21 mouse cellular contexts compared by ENCODE assay signal in genomic region chr1:59610929-59611328, GRCm38 (mm10). TPM values are rescaled to one million over a fixed set of nuclear protein-coding genes. Genes with fewer than 3 reads are reported as not detected.
DNase-seq lines count a peak whose midpoint lies in the region; ATAC-seq and TF ChIP-seq lines count a peak whose summit lies in the region.
"Had no signal": no experiment of that assay in that cellular context is flagged by ENCODE, and none has a peak within 500 bp of the region (broad histone marks: within the 10 kb centered on the region; RNA-seq: fewer than 3 reads in every experiment).

No protein-coding gene starts in this region.

- H3K4me3 ChIP-seq in kidney, postnatal 0 days (replicated peaks; ENCODE audit: low read depth, low read length): no peak overlapping the region
- no peak overlapping the region for H3K4me3 ChIP-seq in midbrain, postnatal 0 days (ENCODE audit: low read depth, low read length)
- H3K4me3 ChIP-seq in midbrain, embryonic 13.5 days (replicated peaks): no peak overlapping the region
- H3K4me3 ChIP-seq: heart, embryonic 10.5 days; hindbrain, embryonic 15.5 days; liver, embryonic 15.5 days had no signal

- H3K36me3 ChIP-seq in kidney, postnatal 0 days (ENCODE audit: insufficient read depth, low read length): no peaks in the 10 kb centered on the region
- H3K36me3 ChIP-seq in midbrain, postnatal 0 days (ENCODE audit: insufficient read depth, low read length): no peaks in the 10 kb centered on the region
- H3K36me3 ChIP-seq in midbrain, embryonic 13.5 days: no peaks in the 10 kb centered on the region
- H3K36me3 ChIP-seq: heart, embryonic 10.5 days; hindbrain, embryonic 15.5 days; liver, embryonic 15.5 days had no signal

- peak; percentile 28; the same call in 1 of the 2 replicates for TF ChIP-seq CTCF in kidney, postnatal 0 days (IDR thresholded peaks at IDR 0.05; ENCODE audit: low read depth)
- TF ChIP-seq CTCF in midbrain, postnatal 0 days (IDR thresholded peaks at IDR 0.05): peak; percentile 39

- H3K27me3 ChIP-seq in kidney, postnatal 0 days (ENCODE audit: insufficient read depth, low read length): no peaks in the 10 kb centered on the region
- no peaks in the 10 kb centered on the region for H3K27me3 ChIP-seq in midbrain, postnatal 0 days (ENCODE audit: insufficient read depth, low read length)
- H3K27me3 ChIP-seq in midbrain, embryonic 13.5 days: no peaks in the 10 kb centered on the region
- H3K27me3 ChIP-seq: CH12.LX; hindbrain, embryonic 15.5 days; liver, embryonic 15.5 days had no signal

- no peak overlapping the region for H3K4me2 ChIP-seq in kidney, postnatal 0 days (ENCODE audit: low read length)
- no peak overlapping the region for H3K4me2 ChIP-seq in midbrain, postnatal 0 days (ENCODE audit: low read depth, low read length, poor library complexity, severe bottlenecking)
- H3K4me2 ChIP-seq in midbrain, embryonic 13.5 days (replicated peaks): no peak overlapping the region
- H3K4me2 ChIP-seq: hindbrain, embryonic 15.5 days; liver, embryonic 15.5 days; midbrain, embryonic 11.5 days had no signal

- H3K4me1 ChIP-seq in kidney, postnatal 0 days (replicated peaks; ENCODE audit: insufficient read depth, low read length): 0 out of 2 replicates have a peak, but pooled peaks cover 3% of the 10 kb centered on the region
- H3K4me1 ChIP-seq in midbrain, postnatal 0 days (ENCODE audit: insufficient read depth, low read length): no peaks in the 10 kb centered on the region
- H3K4me1 ChIP-seq in midbrain, embryonic 13.5 days (replicated peaks): no peaks in the 10 kb centered on the region
- H3K4me1 ChIP-seq: hindbrain, embryonic 15.5 days; liver, embryonic 15.5 days had no signal

- no peak overlapping the region for H3K9ac ChIP-seq in kidney, postnatal 0 days (ENCODE audit: low read depth, low read length)
- H3K9ac ChIP-seq in midbrain, postnatal 0 days (replicated peaks; ENCODE audit: low read length, poor library complexity, severe bottlenecking): no peak overlapping the region
- no peak overlapping the region for H3K9ac ChIP-seq in midbrain, embryonic 13.5 days (replicated peaks)
- H3K9ac ChIP-seq: hindbrain, embryonic 15.5 days; liver, embryonic 15.5 days had no signal

- 0 out of 2 replicates have a peak overlapping the region, but pooled peaks have one; percentile 19 for H3K27ac ChIP-seq in kidney, postnatal 0 days
- H3K27ac ChIP-seq in midbrain, postnatal 0 days (ENCODE audit: low read depth, low read length): no peak overlapping the region
- no peak overlapping the region for H3K27ac ChIP-seq in midbrain, embryonic 13.5 days
- H3K27ac ChIP-seq: heart, embryonic 10.5 days; hindbrain, embryonic 15.5 days; liver, embryonic 15.5 days had no signal

- WGBS in kidney, postnatal 0 days: 93% methylated on average over 3 of the region's 3 CpGs
- WGBS in midbrain, postnatal 0 days: 87% methylated on average over 3 of the region's 3 CpGs
- 91% methylated on average over 3 of the region's 3 CpGs for WGBS in midbrain, embryonic 13.5 days

- DNase-seq in CD4-positive, CD25-positive, alpha-beta regulatory T cell, adult 2 months (ENCODE audit: low read depth, low spot score): peak; percentile 24
- DNase-seq in kidney, postnatal 0 days (ENCODE audit: low spot score): no peak
- DNase-seq in kidney, postnatal 4 days: no peak
- no peak for DNase-seq in midbrain, postnatal 0 days (ENCODE audit: low spot score)
- no peak for DNase-seq in cerebellum, postnatal 10 days
- DNase-seq: gastrocnemius, postnatal 25 days; heart, postnatal 14 days; kidney, adult 11 months; layer of hippocampus, postnatal 36 days; left cerebral cortex, postnatal 4 days; lung, postnatal 36 days; right cerebral cortex, postnatal 25 days; thymus, postnatal 36 days had no signal

- no peak for ATAC-seq in CD4-positive, CD25-positive, alpha-beta regulatory T cell, adult 4 months
- ATAC-seq in kidney, postnatal 0 days (replicated peaks; ENCODE audit: low FRiP score, low read depth): no peak
- ATAC-seq in midbrain, postnatal 0 days (ENCODE audit: low FRiP score): no peak
- ATAC-seq in midbrain, embryonic 13.5 days: no peak
- no peak for ATAC-seq in frontal cortex, adult (ENCODE audit: low TSS enrichment)

- H3K9me3 ChIP-seq in kidney, postnatal 0 days (replicated peaks; ENCODE audit: low read length): no peaks in the 10 kb centered on the region
- H3K9me3 ChIP-seq in midbrain, postnatal 0 days (ENCODE audit: low read length): no peaks in the 10 kb centered on the region
- no peaks in the 10 kb centered on the region for H3K9me3 ChIP-seq in midbrain, embryonic 13.5 days
- H3K9me3 ChIP-seq: heart, embryonic 10.5 days; hindbrain, embryonic 15.5 days; liver, embryonic 15.5 days had no signal

RNA-seq across cellular contexts. Expression of gene Sumo1, which starts 59.7 kb away (rescaled TPM):
- 100 to 1,000 TPM; 471 to 552 TPM for polyA plus RNA-seq in CD4-positive, CD25-positive, alpha-beta regulatory T cell, adult 4 months (2017; shearing (Covaris generic))
- polyA plus RNA-seq in kidney, postnatal 0 days (2015; fragmentation: Nextera tagmentation; extraction: Ambion mirVana): 414 and 416 TPM in 2 replicates
- 81.6 and 124 TPM in 2 replicates for total RNA-seq in midbrain, postnatal 0 days (2014; rRNA removed)
- 304 and 319 TPM in 2 replicates for polyA plus RNA-seq in midbrain, postnatal 0 days (2015; fragmentation: Nextera tagmentation; extraction: Ambion mirVana)
- polyA plus RNA-seq in midbrain, embryonic 13.5 days (2015; fragmentation: Nextera tagmentation; extraction: Ambion mirVana): 453 and 473 TPM in 2 replicates
